Mouse (Mus musculus) spleen, adult 2 months (tissue): ENCODE measurements around the gene Cdc42bpa. TPM values are rescaled to one million over a fixed set of nuclear protein-coding genes. Genes with fewer than 3 reads are reported as not detected.

Experiments used
- DNase-seq, 2 experiments: peaks; one replicate each; pipeline versions ENCODE4 v3.0.0 to v3.0.0-alpha.2; 2012 to 2021; ENCODE audit warnings: low spot score in 2 of 2, low read depth in 1 of 2
- H3K27ac ChIP-seq: fragments of 200-500 bp; 2 replicates; pipeline ENCODE4 v1.5.1; 2012; ENCODE audit warnings: low read length, inconsistent platforms; ENCODE audit not compliant: insufficient read depth
- H3K27me3 ChIP-seq: fragments of 200-500 bp; 2 replicates; pipeline ENCODE4 v1.6.1; 2012; ENCODE audit warnings: mild to moderate bottlenecking, moderate library complexity, low read length, inconsistent platforms; ENCODE audit not compliant: control insufficient read depth, insufficient read depth
- H3K36me3 ChIP-seq: fragments of 200-500 bp; 2 replicates; pipeline ENCODE4 v1.6.1; 2012; ENCODE audit warnings: mild to moderate bottlenecking, low read length, inconsistent platforms; ENCODE audit not compliant: control insufficient read depth, insufficient read depth
- H3K4me1 ChIP-seq: fragments of 200-500 bp; 2 replicates; pipeline ENCODE4 v1.6.1; 2011; ENCODE audit warnings: inconsistent platforms; ENCODE audit not compliant: control insufficient read depth, insufficient read depth, insufficient read length
- H3K4me3 ChIP-seq: fragments of 200-500 bp; 2 replicates; pipeline ENCODE4 v1.5.1; 2011; ENCODE audit warnings: mild to moderate bottlenecking, inconsistent platforms; ENCODE audit not compliant: insufficient read depth, insufficient read length; ENCODE audit errors: extremely low read depth
- CTCF ChIP-seq: fragments of 200-500 bp; IDR thresholded peaks from 2 replicates; pipeline ENCODE4 v1.5.1; 2011; ENCODE audit warnings: mild to moderate bottlenecking, inconsistent platforms; ENCODE audit not compliant: insufficient read depth, insufficient read length, insufficient replicate concordance; ENCODE audit errors: extremely low read depth
- POLR2A ChIP-seq: fragments of 200-500 bp; IDR thresholded peaks from 2 replicates; pipeline ENCODE4 v1.6.1; 2011; ENCODE audit warnings: low read depth, low read length, inconsistent platforms
- WGBS: fragments of 180-500 bp; shearing (Covaris S2); methylation state at CpG from one replicate; pipeline ENCODE4 v1.1.7; 2018; 5-methylcytosine and 5-hydroxymethylcytosine counted together
- polyA plus RNA-seq: library from polyadenylated mRNA; depleted of rRNA; stranded (reverse); fragments of >200 nt; gene quantifications from 2 replicates; pipeline ENCODE4 v1.2.3, GENCODE M21; 2012

The Cdc42bpa gene
- polyA plus RNA-seq, 1 experiment = 2.8 TPM

GRCm38 (mm10) chr1:180031705-180032548 lies 71.7 kb downstream of the Cdc42bpa start:
- 87% methylated on average over 5 of the region's 5 CpGs for WGBS

DNA sequence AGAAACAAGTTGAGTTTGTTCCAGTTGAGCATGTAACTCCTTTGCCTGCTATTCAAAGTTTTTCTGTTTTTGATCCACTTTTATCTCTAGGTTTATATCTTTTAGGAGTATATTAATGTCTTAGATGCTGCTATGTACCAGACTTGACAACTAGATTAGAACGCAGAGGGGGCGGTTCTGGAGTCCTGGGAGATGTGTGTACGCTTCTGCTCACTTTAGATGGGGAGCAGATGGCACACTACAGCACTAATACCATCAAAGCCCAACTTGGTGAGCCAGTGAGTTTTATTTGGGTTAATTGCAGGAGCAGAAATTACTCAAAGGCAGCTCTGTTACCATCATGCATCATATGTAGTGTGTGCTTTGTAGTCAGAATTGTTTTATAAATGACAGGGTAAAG lies 77.2 kb downstream of the Cdc42bpa start:
- TF ChIP-seq CTCF (no peak), POLR2A (no peak)
- WGBS = 93% methylated on average over 3 of the region's 3 CpGs
- H3K4me1 ChIP-seq = no peaks in the 10 kb centered on the region

More at GRCm38 (mm10) chr1:180031705-180032548, 71.7 kb downstream of the Cdc42bpa start:
- Histone ChIP-seq H3K36me3 (no peaks in the 10 kb centered on the region), H3K27ac (no peak overlapping the region), H3K27me3 (no peaks in the 10 kb centered on the region), H3K4me1 (no peaks in the 10 kb centered on the region), H3K4me3 (no peak overlapping the region)
- TF ChIP-seq CTCF = no peak
- no peak for TF ChIP-seq POLR2A
- no peak for DNase-seq

DNA sequence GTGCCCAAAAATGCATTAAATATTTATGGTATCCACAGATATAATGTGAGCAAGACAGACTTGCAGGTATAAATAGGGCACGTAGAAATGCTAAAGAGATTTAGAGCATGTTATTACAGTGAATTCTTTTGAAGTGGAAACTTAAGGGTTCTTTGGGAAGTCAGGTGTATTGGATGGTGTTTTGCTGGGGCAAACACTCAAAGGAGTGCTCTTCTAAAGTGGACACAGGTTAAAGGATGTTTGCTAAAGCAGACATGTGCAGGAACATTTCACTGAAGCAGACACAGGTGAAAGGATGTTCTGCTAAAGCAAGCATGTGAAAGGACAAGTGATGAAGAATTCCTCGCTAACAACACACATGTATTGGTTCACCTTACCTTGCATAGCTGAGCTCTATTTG lies 83.9 kb downstream of the Cdc42bpa start:
- no peak for DNase-seq
- H3K4me3 ChIP-seq = no peak overlapping the region
- no peak for TF ChIP-seq CTCF
- no peak for TF ChIP-seq POLR2A
- H3K4me1 ChIP-seq = no peaks in the 10 kb centered on the region
- H3K27ac ChIP-seq = no peak overlapping the region
- no peaks in the 10 kb centered on the region for H3K27me3 ChIP-seq
- H3K36me3 ChIP-seq = no peaks in the 10 kb centered on the region
- 94% methylated on average over 2 of the region's 2 CpGs for WGBS

More for the DNA sequence above, 77.2 kb downstream of the Cdc42bpa start:
- DNase-seq = no peak
- H3K4me3 ChIP-seq = no peak overlapping the region
- H3K27ac ChIP-seq = no peak overlapping the region
- no peaks in the 10 kb centered on the region for H3K36me3 ChIP-seq
- no peaks in the 10 kb centered on the region for H3K27me3 ChIP-seq

DNA sequence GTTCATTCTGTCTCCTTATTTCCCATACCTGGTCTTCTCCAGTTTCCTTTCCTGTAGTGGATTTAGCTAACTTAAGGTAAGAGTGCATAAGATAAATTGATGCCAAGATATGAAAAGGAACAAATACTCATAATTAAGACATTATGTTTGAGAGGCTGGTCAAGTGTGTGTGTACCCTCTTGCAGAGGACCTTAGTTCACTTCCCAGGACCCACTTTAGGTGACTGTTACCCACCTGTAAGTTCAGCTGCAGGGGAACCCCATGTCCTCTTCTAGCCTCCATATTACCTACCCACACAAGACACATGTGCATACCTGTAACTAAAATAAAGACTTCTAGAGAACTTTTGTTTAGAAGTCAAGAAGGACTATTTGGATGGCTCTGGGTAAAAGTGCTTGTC lies 84.9 kb downstream of the Cdc42bpa start:
- TF ChIP-seq CTCF = no peak
- TF ChIP-seq POLR2A = no peak
- no peaks in the 10 kb centered on the region for H3K27me3 ChIP-seq
- H3K36me3 ChIP-seq = no peaks in the 10 kb centered on the region
- no peak overlapping the region for H3K4me3 ChIP-seq
- H3K4me1 ChIP-seq = no peaks in the 10 kb centered on the region
- H3K27ac ChIP-seq = no peak overlapping the region
- DNase-seq = no peak

- H3K4me1 ChIP-seq = no peaks in the 10 kb centered on the region
- H3K36me3 ChIP-seq = no peaks in the 10 kb centered on the region
- no peak for TF ChIP-seq CTCF
- no peak for TF ChIP-seq POLR2A
- no peak overlapping the region for H3K4me3 ChIP-seq
- no peak for DNase-seq
- H3K27me3 ChIP-seq = no peaks in the 10 kb centered on the region
- WGBS = 93% methylated on average over 1 of the region's 1 CpGs
- H3K27ac ChIP-seq = no peak overlapping the region
Observed at GRCm38 (mm10) chr1:180089176-180089575, 128.9 kb downstream of the Cdc42bpa start.

DNA sequence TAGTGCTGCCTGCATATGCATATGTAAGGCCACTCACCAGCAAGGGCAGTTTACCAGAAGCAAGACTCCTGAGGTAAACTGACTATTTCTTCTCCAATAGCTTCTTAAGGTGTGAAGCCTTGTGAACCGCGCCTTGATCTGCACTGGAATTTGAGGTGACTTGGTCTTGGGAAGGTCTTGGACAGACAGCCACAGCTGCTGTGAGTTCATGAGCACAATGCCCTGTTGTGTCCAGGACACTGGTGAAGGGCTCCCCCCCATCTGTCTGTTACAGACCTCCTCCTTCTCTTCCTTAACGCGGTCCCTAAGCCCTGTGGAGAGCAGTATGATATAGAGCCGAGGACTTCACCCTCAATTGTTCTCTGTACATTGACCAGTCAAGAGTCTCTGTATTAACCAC lies 138.2 kb downstream of the Cdc42bpa start:
- no peaks in the 10 kb centered on the region for H3K27me3 ChIP-seq
- no peaks in the 10 kb centered on the region for H3K36me3 ChIP-seq
- H3K27ac ChIP-seq = no peak overlapping the region
- H3K4me3 ChIP-seq = no peak overlapping the region
- no peak for DNase-seq
- WGBS = 94% methylated on average over 5 of the region's 5 CpGs
- H3K4me1 ChIP-seq = no peaks in the 10 kb centered on the region
- TF ChIP-seq POLR2A (no peak), CTCF (no peak)

DNA sequence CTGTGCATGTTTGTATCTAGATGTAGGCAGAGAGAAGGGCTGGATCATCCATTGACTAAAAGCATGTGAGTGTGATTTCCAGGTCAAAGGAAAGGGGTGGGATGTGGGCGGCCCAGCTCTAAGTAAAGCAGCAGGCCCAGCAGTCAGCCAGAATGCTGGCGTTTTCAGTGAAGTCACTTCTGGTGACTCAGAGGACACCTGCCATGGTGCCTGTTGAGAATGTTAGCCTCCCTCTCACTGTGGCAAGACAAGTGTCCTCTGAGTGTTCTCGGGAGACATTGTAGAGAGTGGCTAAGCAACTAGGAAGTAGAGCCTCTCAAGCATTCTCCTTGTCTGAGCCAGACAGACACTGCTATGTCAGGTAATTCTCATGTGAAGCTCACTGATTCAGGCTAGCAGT lies 144.3 kb downstream of the Cdc42bpa start:
- Histone ChIP-seq H3K27me3 (no peaks in the 10 kb centered on the region), H3K4me3 (no peak overlapping the region), H3K27ac (no peak overlapping the region), H3K4me1 (no peaks in the 10 kb centered on the region), H3K36me3 (no peaks in the 10 kb centered on the region)
- no peak for DNase-seq
- no peak for TF ChIP-seq POLR2A
- no peak for TF ChIP-seq CTCF
- 91% methylated on average over 3 of the region's 3 CpGs for WGBS

DNA sequence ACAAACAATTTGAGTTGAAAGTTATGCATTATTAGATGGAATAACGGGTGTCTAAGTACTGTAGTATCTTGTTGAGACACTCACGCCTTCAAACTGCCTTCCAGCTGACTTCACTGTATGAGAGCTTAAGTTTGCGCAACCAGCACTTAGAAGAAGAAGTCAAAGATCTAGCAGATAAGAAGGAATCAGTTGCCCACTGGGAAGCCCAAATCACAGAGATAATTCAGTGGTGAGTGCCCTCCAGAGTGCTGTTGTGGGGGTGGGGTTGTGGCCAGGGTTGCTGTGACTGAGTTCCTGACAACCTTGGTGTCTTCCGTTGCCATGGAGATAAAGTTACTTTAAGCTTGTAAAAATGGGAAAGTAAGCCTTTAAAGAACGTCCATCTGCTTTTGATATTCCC lies 148.8 kb downstream of the Cdc42bpa start:
- Histone ChIP-seq H3K36me3 (no peaks in the 10 kb centered on the region), H3K4me3 (no peak overlapping the region), H3K27ac (no peak overlapping the region), H3K4me1 (no peaks in the 10 kb centered on the region), H3K27me3 (no peaks in the 10 kb centered on the region)
- DNase-seq = no peak
- WGBS = 59% methylated on average over 5 of the region's 5 CpGs
- TF ChIP-seq CTCF (no peak), POLR2A (no peak)
